Mouse (Mus musculus): Measurements from ENCODE around the gene Oxt.
"Not testable (repeated sequence)": the region's sequence is repeated elsewhere in the genome, so short reads cannot be mapped to it uniquely, and the experiment has no call there.

Gene Oxt

GRCm38 (mm10) chr2:130575873-130576272 lies at the start of gene Oxt:
TSS of gene Oxt (plus strand) at chr2:130576173.
- no peak for DNase-seq (ENCODE audit: low read depth)

GRCm38 (mm10) chr2:130528457-130528856 lies 47.5 kb upstream of the Oxt start:
- DNase-seq (ENCODE audit: low read depth): no peak

- no peak for DNase-seq (ENCODE audit: low read depth)
These were observed 46.7 kb upstream of the Oxt start for GRCm38 (mm10) chr2:130529290-130529689.

- no peak for DNase-seq (ENCODE audit: low read depth)
These were observed 46.0 kb upstream of the Oxt start for GRCm38 (mm10) chr2:130529925-130530324.

- no peak for DNase-seq (ENCODE audit: low read depth)
These were observed 43.8 kb upstream of the Oxt start for GRCm38 (mm10) chr2:130532201-130532600.

GRCm38 (mm10) chr2:130535017-130535416 lies 41.0 kb upstream of the Oxt start:
- no peak for DNase-seq (ENCODE audit: low read depth)

- DNase-seq (ENCODE audit: low read depth): no peak
These were observed 39.1 kb upstream of the Oxt start for GRCm38 (mm10) chr2:130536890-130537289.

- DNase-seq (ENCODE audit: low read depth): no peak
These were observed 37.0 kb upstream of the Oxt start for GRCm38 (mm10) chr2:130538876-130539546.

- DNase-seq (ENCODE audit: low read depth): no peak
These were observed 35.7 kb upstream of the Oxt start for GRCm38 (mm10) chr2:130540266-130540665.

GRCm38 (mm10) chr2:130546957-130547356 lies 29.0 kb upstream of the Oxt start:
- DNase-seq (ENCODE audit: low read depth): peak; percentile 39

- no peak for DNase-seq (ENCODE audit: low read depth)
These were observed 21.1 kb upstream of the Oxt start for GRCm38 (mm10) chr2:130554841-130555240.

GRCm38 (mm10) chr2:130556292-130556691 lies 19.7 kb upstream of the Oxt start:
- no peak for DNase-seq (ENCODE audit: low read depth)

- no peak for DNase-seq (ENCODE audit: low read depth)
These were observed 18.5 kb upstream of the Oxt start for GRCm38 (mm10) chr2:130557462-130557861.

GRCm38 (mm10) chr2:130558015-130558414 lies 18.0 kb upstream of the Oxt start:
- no peak for DNase-seq (ENCODE audit: low read depth)

- peak; percentile 87 for DNase-seq (ENCODE audit: low read depth)
These were observed 12.5 kb upstream of the Oxt start, which contains the start of gene Mrps26 for GRCm38 (mm10) chr2:130563212-130564055. TSS of gene Mrps26 (plus strand) at chr2:130563742.

GRCm38 (mm10) chr2:130564063-130564462 lies 11.9 kb upstream of the Oxt start:
- no peak for DNase-seq (ENCODE audit: low read depth)

- no peak for DNase-seq (ENCODE audit: low read depth)
These were observed 11.0 kb upstream of the Oxt start for GRCm38 (mm10) chr2:130564983-130565382.

- no peak for DNase-seq (ENCODE audit: low read depth)
These were observed 7.1 kb upstream of the Oxt start for GRCm38 (mm10) chr2:130568921-130569320.

- no peak for DNase-seq (ENCODE audit: low read depth)
These were observed 6.0 kb upstream of the Oxt start for GRCm38 (mm10) chr2:130569926-130570325.

GRCm38 (mm10) chr2:130574960-130575359 lies 1.0 kb upstream of the Oxt start:
- DNase-seq (ENCODE audit: low read depth): no peak

- DNase-seq (ENCODE audit: low read depth): not testable (repeated sequence)
These were observed 591 bp downstream of the Oxt start for GRCm38 (mm10) chr2:130576564-130576963.

GRCm38 (mm10) chr2:130577021-130577420 lies 1.0 kb downstream of the Oxt start:
- DNase-seq (ENCODE audit: low read depth): no peak

GRCm38 (mm10) chr2:130577632-130578031 lies 1.7 kb downstream of the Oxt start:
- peak; percentile 64 for DNase-seq (ENCODE audit: low read depth)
